Mouse (Mus musculus) kidney, embryonic 14.5 days (tissue): ENCODE results near the gene Zfp661. TPM values are rescaled to one million over a fixed set of nuclear protein-coding genes. Genes with fewer than 3 reads are reported as not detected.
A peak's percentile ranks its signal among the peaks of the same experiment; 100 is the strongest.

Experiments
- ATAC-seq: fragments of 200-750 bp; cut with Nextera tagmentation; 2 replicates; pipeline ENCODE4 v1.8.0; 2017; ENCODE audit warnings: moderate number of reproducible peaks, mild to moderate bottlenecking, moderate TSS enrichment, moderate library complexity; ENCODE audit not compliant: low FRiP score, low TSS enrichment
- H3K27ac ChIP-seq: fragments of 300-500 bp; sonication (generic); 2 replicates; pipeline ENCODE4 v1.5.1; 2014; ENCODE audit warnings: low read depth, mild to moderate bottlenecking, low read length, moderate library complexity, mixed read lengths
- H3K27me3 ChIP-seq: fragments of 300-500 bp; sonication (generic); 2 replicates; pipeline ENCODE4 v1.6.1; 2014; ENCODE audit warnings: mild to moderate bottlenecking, low read length; ENCODE audit not compliant: control insufficient read depth, insufficient read depth
- H3K36me3 ChIP-seq: fragments of 300-500 bp; sonication (generic); 2 replicates; pipeline ENCODE4 v1.6.1; 2014; ENCODE audit warnings: low read length, mixed read lengths; ENCODE audit not compliant: control insufficient read depth, insufficient read depth
- H3K4me1 ChIP-seq: fragments of 300-500 bp; sonication (generic); 2 replicates; pipeline ENCODE4 v1.6.1; 2014; ENCODE audit warnings: low read length, mixed read lengths; ENCODE audit not compliant: control insufficient read depth, insufficient read depth
- H3K4me2 ChIP-seq: fragments of 300-500 bp; sonication (generic); replicated peaks from 2 replicates; pipeline ENCODE4 v1.6.1; 2014; ENCODE audit warnings: low read depth, mild to moderate bottlenecking, low read length
- H3K4me3 ChIP-seq: fragments of 300-500 bp; sonication (generic); 2 replicates; pipeline ENCODE4 v1.5.1; 2014; ENCODE audit warnings: mild to moderate bottlenecking, low read length
- H3K9ac ChIP-seq: fragments of 300-500 bp; sonication (generic); 2 replicates; pipeline ENCODE4 v1.6.1; 2014; ENCODE audit warnings: low read depth, mild to moderate bottlenecking, low read length, moderate library complexity
- H3K9me3 ChIP-seq: fragments of 300-500 bp; sonication (generic); 2 replicates; pipeline ENCODE4 v1.6.1; 2016; ENCODE audit warnings: low read length; ENCODE audit not compliant: control insufficient read depth
- WGBS: fragments of 180-500 bp; shearing (Covaris S2); extraction: QIAGEN DNeasy Blood & Tissue Kit; methylation state at CpG from one replicate; pipeline ENCODE4 v1.1.7; 2014; 5-methylcytosine and 5-hydroxymethylcytosine counted together
- polyA plus RNA-seq: library from polyadenylated mRNA; unstranded; fragments of >200 nt; fragmentation: Nextera tagmentation; extraction: Ambion mirVana; gene quantifications from 2 replicates; pipeline ENCODE4 v1.2.1, GENCODE M21; 2014

Zfp661 gene
- polyA plus RNA-seq, 1 experiment from 2014 or later: 5.7 TPM

DNA sequence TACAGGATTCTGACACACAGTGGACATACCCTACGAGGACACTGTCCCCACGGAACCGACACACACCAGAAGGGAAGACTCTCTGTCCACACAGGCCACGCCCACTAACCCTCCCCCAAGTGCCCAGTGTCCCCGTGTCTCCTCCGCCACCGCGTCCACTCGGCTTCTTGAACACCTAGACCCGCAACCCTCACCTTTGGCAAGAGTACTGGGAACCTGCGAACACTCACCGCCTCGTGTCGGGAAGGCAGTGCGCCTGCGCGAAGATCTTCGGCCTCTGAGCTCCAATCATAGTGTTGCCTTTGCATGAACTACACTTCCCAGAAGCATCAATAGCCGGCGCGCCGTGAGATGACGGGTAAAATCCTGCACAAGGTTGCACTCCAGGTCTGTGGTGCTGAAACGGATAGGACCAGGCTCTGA is 2.4 kb downstream of the Zfp661 start:
- no peaks in the 10 kb centered on the region; the same call in 1 of the 2 replicates for H3K36me3 ChIP-seq
- no peaks in the 10 kb centered on the region; the same call in 1 of the 2 replicates for H3K27me3 ChIP-seq
- H3K4me3 ChIP-seq: peak overlapping the region; percentile 62
- ATAC-seq: peak; percentile 90
- H3K4me1 ChIP-seq: peaks cover 14% of the 10 kb centered on the region
- peak overlapping the region; percentile 70 for H3K4me2 ChIP-seq
- peak overlapping the region; percentile 71 for H3K9ac ChIP-seq
- H3K9me3 ChIP-seq: no peaks in the 10 kb centered on the region
- no peak overlapping the region for H3K27ac ChIP-seq
- WGBS: under 1% methylated on average over 24 of the region's 24 CpGs

DNA sequence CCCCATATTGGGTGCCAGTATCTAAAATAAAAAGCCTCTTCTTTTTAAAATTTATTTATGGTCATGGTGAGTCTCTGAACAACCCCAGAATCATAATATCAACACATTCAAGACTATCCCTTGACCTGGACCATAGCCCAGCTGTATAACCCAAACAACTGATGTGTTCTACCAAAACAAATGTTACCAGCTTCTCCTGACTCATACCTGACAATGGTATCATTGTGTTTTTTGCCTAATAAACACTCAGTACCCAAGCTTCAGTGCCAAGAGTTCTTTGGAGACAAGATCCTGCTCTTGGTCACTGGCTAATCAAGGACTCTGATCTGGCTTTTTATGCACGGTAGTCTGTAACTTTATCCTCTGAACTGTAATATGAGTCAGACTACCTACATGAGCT is 13.6 kb downstream of the Zfp661 start:
- Histone ChIP-seq H3K4me3 (no peak overlapping the region), H3K4me2 (no peak overlapping the region), H3K36me3 (peaks cover 16% of the 10 kb centered on the region), H3K4me1 (no peaks in the 10 kb centered on the region), H3K9me3 (no peaks in the 10 kb centered on the region; the same call in 1 of the 2 replicates), H3K27ac (no peak overlapping the region), H3K27me3 (no peaks in the 10 kb centered on the region), H3K9ac (no peak overlapping the region)
- 21% methylated on average over 1 of the region's 1 CpGs for WGBS
- ATAC-seq: no peak

DNA sequence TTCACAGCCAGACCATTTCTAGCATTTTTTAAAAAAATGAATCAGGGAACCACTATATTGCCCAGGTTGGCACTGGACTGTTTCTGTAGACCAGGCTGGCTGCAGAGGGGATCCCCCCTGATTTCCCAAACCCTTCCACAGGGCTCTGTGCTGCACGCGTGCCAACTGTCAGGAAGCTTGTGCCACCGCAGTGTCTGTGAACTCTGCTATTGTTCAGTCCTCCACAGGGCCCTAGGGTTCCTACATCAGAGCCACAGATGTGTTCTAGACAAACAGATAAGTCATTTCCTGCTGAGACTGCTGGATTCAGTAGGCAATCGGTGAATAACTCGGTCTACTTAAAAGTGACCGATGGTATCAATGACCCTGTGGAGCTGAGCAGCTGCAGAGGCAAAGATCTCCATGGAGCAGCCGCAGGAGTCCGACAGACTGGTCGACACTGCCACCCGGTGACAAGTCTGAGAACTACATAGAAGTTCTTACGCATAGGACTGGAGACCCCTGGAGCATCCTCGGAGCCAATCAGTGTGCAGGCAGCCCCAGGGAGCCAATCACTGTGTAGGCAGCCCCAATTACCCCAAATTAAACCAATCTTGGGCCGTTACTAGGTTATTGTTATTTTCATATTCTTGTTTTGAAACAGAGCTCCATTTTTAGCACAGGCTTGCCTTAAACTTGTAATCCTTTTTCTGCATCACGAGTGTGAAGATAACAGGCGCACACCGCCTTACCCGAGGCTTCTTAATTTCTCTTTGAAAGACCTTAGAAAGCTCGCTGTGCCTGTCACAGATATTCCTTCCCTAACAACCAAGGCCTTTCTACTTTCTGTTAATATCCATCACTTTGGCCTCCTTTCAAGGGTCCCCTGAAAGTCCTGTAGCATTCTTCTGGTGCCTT is 27.6 kb downstream of the Zfp661 start:
- Histone ChIP-seq H3K9me3 (no peaks in the 10 kb centered on the region), H3K4me2 (peak overlapping the region; percentile 17; the same call in 1 of the 2 replicates), H3K4me3 (no peak overlapping the region), H3K4me1 (no peaks in the 10 kb centered on the region), H3K27me3 (peaks cover 3% of the 10 kb centered on the region; the same call in 1 of the 2 replicates), H3K36me3 (no peaks in the 10 kb centered on the region), H3K9ac (no peak overlapping the region), H3K27ac (no peak overlapping the region)
- WGBS: 18% methylated on average over 18 of the region's 18 CpGs
- peak; percentile 97 for ATAC-seq

DNA sequence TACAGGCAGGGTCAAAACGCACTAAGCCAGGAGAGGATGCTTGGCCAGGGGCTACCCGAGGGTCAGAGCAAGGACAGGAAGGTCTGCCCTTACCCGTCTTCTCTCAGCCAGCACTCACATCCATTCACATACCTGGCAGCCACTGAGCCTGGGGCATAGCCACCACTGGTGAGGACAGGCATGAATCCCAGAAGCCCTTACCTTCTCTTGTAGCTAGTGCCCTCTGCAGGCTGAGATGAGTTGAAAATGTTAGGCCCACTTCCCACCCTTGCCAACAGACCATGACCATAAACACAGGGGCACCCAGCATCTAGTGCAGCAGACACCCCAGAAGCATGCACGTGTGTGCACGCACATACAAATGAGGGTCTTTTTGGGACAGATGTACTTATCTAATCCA is 35.8 kb downstream of the Zfp661 start:
- no peak for ATAC-seq
- Histone ChIP-seq H3K36me3 (no peaks in the 10 kb centered on the region), H3K4me3 (no peak overlapping the region), H3K27ac (no peak overlapping the region), H3K27me3 (no peaks in the 10 kb centered on the region), H3K9ac (no peak overlapping the region), H3K4me1 (no peaks in the 10 kb centered on the region), H3K9me3 (no peaks in the 10 kb centered on the region), H3K4me2 (no peak overlapping the region)
- WGBS: 51% methylated on average over 5 of the region's 5 CpGs

DNA sequence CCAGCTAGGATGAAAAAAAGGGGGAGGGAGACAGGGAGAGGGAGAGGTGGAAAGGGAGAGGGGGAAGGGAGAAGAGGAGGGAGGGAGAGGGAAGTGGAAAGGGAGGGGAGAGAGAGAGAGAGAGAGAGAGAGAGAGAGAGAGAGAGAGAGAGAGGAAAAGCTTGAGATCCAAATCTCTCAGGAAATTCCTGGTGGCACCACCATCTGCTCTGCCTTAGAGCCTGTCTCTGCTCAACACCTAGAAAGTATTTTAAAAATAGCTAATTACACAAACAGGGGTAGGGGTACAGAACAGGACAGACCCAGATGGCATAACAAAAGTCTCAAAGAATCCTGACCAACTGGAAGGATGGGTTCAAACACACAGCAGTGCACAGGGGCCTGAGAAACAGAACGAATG is 36.4 kb downstream of the Zfp661 start:
- H3K9ac ChIP-seq: no peak overlapping the region
- no peak overlapping the region for H3K4me2 ChIP-seq
- no peaks in the 10 kb centered on the region for H3K36me3 ChIP-seq
- no peak for ATAC-seq
- no peaks in the 10 kb centered on the region for H3K9me3 ChIP-seq
- H3K4me1 ChIP-seq: no peaks in the 10 kb centered on the region
- no peak overlapping the region for H3K4me3 ChIP-seq
- H3K27me3 ChIP-seq: no peaks in the 10 kb centered on the region
- 92% methylated on average over 1 of the region's 1 CpGs for WGBS
- no peak overlapping the region for H3K27ac ChIP-seq

DNA sequence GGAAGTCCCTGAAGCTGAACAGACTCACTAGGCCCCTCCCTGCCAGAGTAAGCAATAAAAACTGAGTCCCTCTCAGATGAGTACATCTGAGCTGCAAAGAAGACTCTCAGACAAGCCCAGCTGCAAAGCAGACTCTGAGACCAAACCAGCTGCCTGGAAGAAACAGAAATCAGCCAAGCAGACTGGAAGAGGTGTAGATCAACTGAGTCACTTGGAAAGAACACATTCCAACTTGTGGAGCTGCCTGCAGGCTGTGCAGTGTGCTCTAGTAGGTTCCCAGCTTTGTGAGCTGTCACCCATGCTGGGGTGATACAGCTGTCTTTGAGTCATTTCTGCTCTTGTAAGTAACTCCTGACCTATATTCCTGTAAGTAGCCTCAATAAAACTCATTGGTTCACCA is 37.2 kb downstream of the Zfp661 start:
- Histone ChIP-seq H3K27me3 (no peaks in the 10 kb centered on the region), H3K27ac (no peak overlapping the region), H3K4me3 (no peak overlapping the region), H3K4me2 (no peak overlapping the region), H3K9ac (no peak overlapping the region), H3K4me1 (no peaks in the 10 kb centered on the region), H3K36me3 (no peaks in the 10 kb centered on the region), H3K9me3 (no peaks in the 10 kb centered on the region)
- no peak for ATAC-seq

DNA sequence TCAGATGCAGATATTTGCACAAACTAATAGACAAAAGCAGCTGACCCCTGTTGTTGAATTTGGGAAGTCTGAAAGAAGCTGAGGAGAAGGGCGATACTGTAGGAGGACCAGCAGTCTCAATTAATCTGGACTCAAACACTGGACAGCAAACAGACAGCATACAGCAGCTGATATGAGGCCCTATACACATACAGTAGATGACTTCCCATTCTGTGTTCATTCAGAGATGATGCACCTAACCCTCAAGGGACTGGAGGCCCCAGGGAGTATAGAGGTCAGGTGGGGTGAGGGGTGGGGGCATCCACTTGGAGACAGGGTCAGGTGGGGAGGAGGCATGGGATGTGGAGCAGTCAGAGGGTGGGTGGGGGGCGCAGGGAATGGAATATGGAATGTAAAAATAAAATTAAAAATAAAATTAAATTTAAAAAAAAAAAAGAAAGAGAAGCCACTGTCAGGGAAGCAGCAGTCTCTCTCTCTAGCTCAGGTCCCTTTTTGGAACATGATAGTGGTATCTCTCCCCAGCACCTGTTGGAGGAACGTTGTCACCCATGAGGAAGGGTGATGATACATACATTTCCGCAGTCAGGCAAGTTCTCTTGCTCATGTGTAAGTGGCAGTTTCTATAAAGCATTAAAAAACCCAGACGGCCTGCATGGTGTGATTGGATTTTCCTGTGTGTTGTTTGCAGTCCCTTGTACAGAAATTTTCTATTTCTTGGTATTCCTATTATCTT is 38.4 kb downstream of the Zfp661 start:
- H3K27ac ChIP-seq: no peak overlapping the region
- no peaks in the 10 kb centered on the region for H3K9me3 ChIP-seq
- no peaks in the 10 kb centered on the region for H3K27me3 ChIP-seq
- H3K4me1 ChIP-seq: no peaks in the 10 kb centered on the region
- H3K4me2 ChIP-seq: no peak overlapping the region
- no peak for ATAC-seq
- H3K9ac ChIP-seq: no peak overlapping the region
- no peaks in the 10 kb centered on the region for H3K36me3 ChIP-seq
- 73% methylated on average over 5 of the region's 5 CpGs for WGBS
- no peak overlapping the region for H3K4me3 ChIP-seq

DNA sequence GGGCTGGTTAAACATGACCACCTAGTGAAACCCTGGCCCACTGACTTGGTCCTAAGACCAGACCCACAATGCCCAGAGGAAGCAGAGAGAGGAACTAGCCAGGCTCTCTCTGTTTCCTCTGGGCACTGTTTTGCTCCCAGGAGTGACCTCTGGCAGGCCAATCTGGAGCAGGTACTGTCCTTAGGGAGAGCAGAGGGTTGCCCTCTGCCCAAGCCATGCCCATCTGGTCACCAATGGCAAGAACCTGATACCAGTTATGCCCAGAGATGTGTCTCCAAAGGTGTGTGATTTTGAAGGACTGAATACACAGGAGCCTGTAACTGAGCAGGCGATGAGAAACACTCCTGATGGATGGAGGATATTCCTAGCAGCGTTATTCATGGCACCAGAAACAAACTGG is 45.2 kb downstream of the Zfp661 start:
- Histone ChIP-seq H3K4me2 (no peak overlapping the region), H3K4me3 (no peak overlapping the region), H3K4me1 (0 out of 2 replicates have a peak, but pooled peaks cover 5% of the 10 kb centered on the region), H3K27ac (no peak overlapping the region), H3K9me3 (no peaks in the 10 kb centered on the region), H3K36me3 (no peaks in the 10 kb centered on the region), H3K9ac (no peak overlapping the region), H3K27me3 (peaks cover 49% of the 10 kb centered on the region)
- no peak for ATAC-seq
- WGBS: 87% methylated on average over 2 of the region's 2 CpGs

DNA sequence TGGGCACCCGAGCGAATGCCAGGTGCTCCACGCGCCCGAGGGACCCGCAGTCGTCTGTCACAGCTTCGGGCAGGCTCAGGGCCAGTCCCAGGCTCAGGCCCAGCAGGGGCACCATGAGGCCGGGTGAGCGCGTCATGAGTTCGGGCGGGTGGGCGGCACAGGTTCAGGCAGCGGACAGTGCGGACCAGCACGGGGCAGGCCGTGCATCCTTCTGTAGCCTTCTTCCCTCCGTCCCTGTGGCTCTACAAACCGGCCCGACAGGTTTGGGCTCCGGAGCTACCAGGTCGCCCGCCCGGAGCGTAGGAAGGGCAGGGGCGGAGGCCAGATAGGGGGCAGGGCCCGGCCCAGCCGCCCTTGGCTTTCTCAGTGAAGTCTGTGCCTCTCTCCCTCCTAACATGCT is 45.7 kb downstream of the Zfp661 start, which contains the start of gene Prom2:
TSS of gene Prom2 (minus strand) at position 283 of the 400 bp plus-strand sequence.
- WGBS: 1% methylated on average over 29 of the region's 29 CpGs

More for the DNA sequence above, 45.7 kb downstream of the Zfp661 start, which contains the start of gene Prom2:
- no peak within 1 kb of the TSS for H3K27ac ChIP-seq
- H3K27me3 ChIP-seq: peaks cover 49% of the 10 kb centered on the region
- ATAC-seq: peak; percentile 82
- H3K9me3 ChIP-seq: no peaks in the 10 kb centered on the region
- no peaks in the 10 kb centered on the region for H3K36me3 ChIP-seq
- H3K9ac ChIP-seq: no peak within 1 kb of the TSS; the same call in 1 of the 2 replicates
- H3K4me2 ChIP-seq: peak within 1 kb of the TSS; percentile 29
- peak within 1 kb of the TSS; percentile 9 for H3K4me3 ChIP-seq
- H3K4me1 ChIP-seq: 0 out of 2 replicates have a peak, but pooled peaks cover 5% of the 10 kb centered on the region
